Mouse (Mus musculus) C2C12 (cell line): ENCODE measurements around the gene Lnx1. TPM values are rescaled to one million over a fixed set of nuclear protein-coding genes. Genes with fewer than 3 reads are reported as not detected.

Source experiments
- H3K27me3 ChIP-seq: one replicate; pipeline ENCODE4 v1.6.1; 2011; ENCODE audit not compliant: control insufficient read depth, insufficient read depth, insufficient read length
- H3K36me3 ChIP-seq: one replicate; pipeline ENCODE4 v1.6.1; 2011; ENCODE audit not compliant: control insufficient read depth, insufficient read depth
- H3K4me3 ChIP-seq: one replicate; pipeline ENCODE4 v1.5.1; 2011; ENCODE audit warnings: mild to moderate bottlenecking, control low read depth; ENCODE audit not compliant: poor library complexity, insufficient read depth, severe bottlenecking
- H3K79me2 ChIP-seq: one replicate; pipeline ENCODE4 v1.6.1; 2011; ENCODE audit not compliant: control insufficient read depth, insufficient read depth
- H3K79me3 ChIP-seq: one replicate; pipeline ENCODE4 v1.6.1; 2011; ENCODE audit warnings: low read depth, control low read depth
- H3ac ChIP-seq: one replicate; pipeline ENCODE3; 2011; ENCODE audit warnings: low read depth; ENCODE audit not compliant: control insufficient read depth, insufficient read length
- CEBPB ChIP-seq: IDR thresholded peaks from one replicate; pipeline ENCODE4 v1.6.1; 2011; ENCODE audit warnings: low read depth, mild to moderate bottlenecking, control low read depth, moderate library complexity
- CTCF ChIP-seq: IDR thresholded peaks from one replicate; pipeline ENCODE4 v1.5.1; 2011; ENCODE audit not compliant: control insufficient read depth, insufficient read depth, insufficient read length
- FOSL1 ChIP-seq: IDR thresholded peaks from one replicate; pipeline ENCODE4 v1.8.0; 2011; ENCODE audit warnings: mild to moderate bottlenecking, low read length; ENCODE audit not compliant: poor library complexity, insufficient read depth, severe bottlenecking
- MAX ChIP-seq: IDR thresholded peaks from one replicate; pipeline ENCODE4 v1.6.1; 2011; ENCODE audit warnings: mild to moderate bottlenecking, control low read depth
- MYOD1 ChIP-seq: IDR thresholded peaks from one replicate; pipeline ENCODE4 v1.6.1; 2011; ENCODE audit warnings: low read depth; ENCODE audit not compliant: control insufficient read depth, insufficient read length
- MYOG ChIP-seq: IDR thresholded peaks from one replicate; pipeline ENCODE4 v1.6.1; 2011; ENCODE audit not compliant: control insufficient read depth, insufficient read length; ENCODE audit errors: extremely low read depth
- USF1 ChIP-seq: IDR thresholded peaks from one replicate; pipeline ENCODE4 v1.6.1; 2011; ENCODE audit warnings: low read depth, mild to moderate bottlenecking, control low read depth, moderate library complexity
- polyA plus RNA-seq: library from polyadenylated mRNA; unstranded; fragments of >200 nt; fragmentation: generic; extraction: Trizol; gene quantifications from one replicate; pipeline ENCODE4 v1.2.1, GENCODE M21; 2012; ENCODE audit warnings: missing spikeins

Gene Lnx1
- polyA plus RNA-seq, 1 experiment: 0.02 TPM

GRCm38 (mm10) chr5:74561151-74561550, 141.6 kb downstream of the Lnx1 start:
- no peak overlapping the region for H3K4me3 ChIP-seq
- H3K27me3 ChIP-seq: no peaks in the 10 kb centered on the region
- no peaks in the 10 kb centered on the region for H3K79me2 ChIP-seq
- TF ChIP-seq USF1: no peak
- no peak for TF ChIP-seq MYOD1
- TF ChIP-seq CEBPB: no peak
- TF ChIP-seq MYOG: no peak
- no peak for TF ChIP-seq FOSL1
- no peak for TF ChIP-seq MAX
- no peak for TF ChIP-seq CTCF
- peaks cover 5% of the 10 kb centered on the region for H3K79me3 ChIP-seq
- peaks cover 63% of the 10 kb centered on the region for H3K36me3 ChIP-seq
- no peak overlapping the region for H3ac ChIP-seq

DNA sequence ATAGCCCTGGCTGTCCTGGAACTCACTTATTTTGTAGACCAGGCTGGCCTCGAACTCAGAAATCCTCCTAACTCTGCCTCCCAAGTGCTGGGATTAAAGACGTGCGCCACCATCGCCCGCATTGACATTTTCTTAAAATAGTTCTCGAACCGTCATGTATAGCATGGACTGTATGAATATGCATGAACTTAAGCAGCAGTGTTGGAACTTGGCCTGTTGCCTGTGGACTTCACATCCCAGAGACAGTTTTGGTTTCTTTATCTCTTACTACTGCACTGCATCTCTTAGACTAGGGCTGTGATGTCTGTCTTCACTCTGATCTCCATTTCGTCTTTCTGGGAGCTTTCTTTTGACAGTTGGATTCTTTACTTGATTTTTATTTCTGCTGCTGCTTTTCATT, 153.1 kb downstream of the Lnx1 start:
- Histone ChIP-seq H3K79me3 (peaks cover 19% of the 10 kb centered on the region), H3K36me3 (peaks cover 65% of the 10 kb centered on the region), H3K27me3 (no peaks in the 10 kb centered on the region), H3K79me2 (peaks cover 56% of the 10 kb centered on the region), H3K4me3 (no peak overlapping the region), H3ac (no peak overlapping the region)
- TF ChIP-seq FOSL1: no peak
- no peak for TF ChIP-seq CEBPB
- no peak for TF ChIP-seq USF1
- TF ChIP-seq MYOG: no peak
- TF ChIP-seq MAX: no peak
- no peak for TF ChIP-seq CTCF
- no peak for TF ChIP-seq MYOD1

DNA sequence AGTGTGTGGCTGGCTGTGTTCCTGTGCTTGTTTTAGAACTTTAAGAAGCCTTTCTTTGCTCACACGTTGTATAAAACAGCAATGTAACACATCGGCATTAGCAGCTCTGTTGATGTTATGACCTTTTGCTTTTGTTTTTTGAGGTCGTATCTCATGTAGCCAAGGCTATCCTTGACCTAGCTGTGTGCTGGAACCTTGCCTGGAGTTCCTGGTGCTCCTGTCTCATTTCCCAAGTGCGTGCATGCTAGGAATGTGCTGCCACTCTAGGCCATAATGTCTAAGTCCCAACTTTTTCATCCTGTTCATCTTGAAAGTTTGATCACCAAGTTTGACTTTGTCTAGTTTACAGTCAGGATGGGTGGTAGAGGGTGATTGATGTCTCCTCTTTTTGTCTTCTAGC, 157.1 kb downstream of the Lnx1 start:
- Histone ChIP-seq H3K79me3 (peaks cover 39% of the 10 kb centered on the region), H3ac (no peak overlapping the region), H3K27me3 (no peaks in the 10 kb centered on the region), H3K36me3 (peaks cover 69% of the 10 kb centered on the region), H3K4me3 (no peak overlapping the region), H3K79me2 (peaks cover 68% of the 10 kb centered on the region)
- TF ChIP-seq MYOG (no peak), CTCF (no peak), MAX (no peak), CEBPB (no peak), MYOD1 (no peak), USF1 (no peak), FOSL1 (no peak)

Other genes with a start within 250 kb of the Lnx1 start
- 5.8 TPM for gene Scfd2, start 171.2 kb downstream of the Lnx1 start, polyA plus RNA-seq
- gene Fip1l1, start 167.5 kb downstream of the Lnx1 start, polyA plus RNA-seq: 37.9 TPM